Mouse (Mus musculus) stomach, postnatal 0 days (tissue): ENCODE measurements around the gene Gstt1. TPM values are rescaled to one million over a fixed set of nuclear protein-coding genes. Genes with fewer than 3 reads are reported as not detected.
A peak's percentile ranks its signal among the peaks of the same experiment; 100 is the strongest.

ENCODE experiments used
- ATAC-seq: fragments of 200-750 bp; cut with Nextera tagmentation; 2 replicates; pipeline ENCODE4 v1.8.0; 2017; ENCODE audit not compliant: low FRiP score, low TSS enrichment
- DNase-seq: peaks from one replicate; pipeline ENCODE4 v3.0.0-alpha.2; 2016; ENCODE audit warnings: low spot score
- H3K27ac ChIP-seq: fragments of 300-500 bp; sonication (generic); replicated peaks from 2 replicates; pipeline ENCODE4 v1.5.1; 2014; ENCODE audit warnings: mild to moderate bottlenecking, control low read depth
- H3K27me3 ChIP-seq: fragments of 300-500 bp; sonication (generic); 2 replicates; pipeline ENCODE4 v1.6.1; 2014; ENCODE audit warnings: low read length; ENCODE audit not compliant: control insufficient read depth, insufficient read depth
- H3K36me3 ChIP-seq: fragments of 300-500 bp; sonication (generic); 2 replicates; pipeline ENCODE4 v1.6.1; 2014; ENCODE audit warnings: low read length, mixed read lengths; ENCODE audit not compliant: control insufficient read depth, insufficient read depth
- H3K4me1 ChIP-seq: fragments of 300-500 bp; sonication (generic); replicated peaks from 2 replicates; pipeline ENCODE4 v1.6.1; 2014; ENCODE audit warnings: antibody characterized with exemption; ENCODE audit not compliant: control insufficient read depth, insufficient read depth
- H3K4me2 ChIP-seq: fragments of 300-500 bp; sonication (generic); replicated peaks from 2 replicates; pipeline ENCODE4 v1.6.1; 2014; ENCODE audit warnings: low read depth, mild to moderate bottlenecking, control low read depth, moderate library complexity
- H3K4me3 ChIP-seq: fragments of 300-500 bp; sonication (generic); 2 replicates; pipeline ENCODE4 v1.5.1; 2014; ENCODE audit warnings: low read depth, low read length, control low read depth
- H3K9ac ChIP-seq: fragments of 300-500 bp; sonication (generic); 2 replicates; pipeline ENCODE4 v1.6.1; 2014; ENCODE audit warnings: mild to moderate bottlenecking, low read length, control low read depth, mixed read lengths
- H3K9me3 ChIP-seq: fragments of 300-500 bp; sonication (generic); 2 replicates; pipeline ENCODE4 v1.6.1; 2016; ENCODE audit warnings: low read length; ENCODE audit not compliant: control insufficient read depth
- CTCF ChIP-seq: IDR thresholded peaks from 2 replicates; pipeline ENCODE4 v1.5.1; 2016; ENCODE audit warnings: antibody characterized with exemption, low read depth, mild to moderate bottlenecking, moderate library complexity
- EP300 ChIP-seq: optimal IDR thresholded peaks from 2 replicates; pipeline ENCODE3; 2016; ENCODE audit warnings: antibody characterized with exemption
- WGBS: fragments of 180-500 bp; shearing (Covaris S2); extraction: QIAGEN DNeasy Blood & Tissue Kit; methylation state at CpG from one replicate; pipeline ENCODE4 v1.1.7; 2014; 5-methylcytosine and 5-hydroxymethylcytosine counted together
- polyA plus RNA-seq: library from polyadenylated mRNA; unstranded; fragments of >200 nt; fragmentation: Nextera tagmentation; extraction: Ambion mirVana; gene quantifications from 2 replicates; pipeline ENCODE4 v1.2.1, GENCODE M21; 2015

Gstt1 gene
- polyA plus RNA-seq, 1 experiment from 2014 or later = 16.1 TPM

DNA sequence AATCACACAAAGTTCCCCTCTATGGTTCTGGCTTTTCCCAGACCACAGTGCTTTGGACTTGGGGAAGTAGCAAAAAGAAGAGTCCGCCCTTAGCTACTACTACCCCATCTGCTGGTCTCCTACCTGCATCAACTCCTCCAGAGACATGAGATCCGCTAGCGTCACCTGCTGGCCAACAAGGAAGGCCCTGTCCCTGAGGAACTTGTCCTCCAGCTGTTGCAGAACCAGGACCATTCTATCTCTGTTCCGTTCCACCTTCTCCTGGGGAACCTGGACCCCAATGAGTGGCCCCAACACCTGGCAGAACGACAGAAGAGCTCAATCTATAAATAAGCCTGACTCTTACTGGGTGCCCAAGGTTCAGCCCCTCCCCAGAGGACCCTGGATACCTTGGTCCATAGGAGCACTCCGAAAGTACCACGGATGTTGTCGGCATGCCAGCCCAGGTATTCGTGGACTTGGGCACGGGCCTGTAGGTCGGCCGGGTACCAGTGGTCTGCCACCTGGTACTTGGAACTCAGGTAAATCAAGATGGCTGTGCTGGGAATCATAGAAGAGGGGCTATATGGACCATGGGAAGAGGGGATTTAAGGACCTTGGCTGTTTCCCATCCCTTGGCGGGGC is 34.0 kb upstream of the Gstt1 start:
- DNase-seq (peak; percentile 88), ATAC-seq (peak; percentile 16; the same call in 1 of the 2 replicates)
- no peak for TF ChIP-seq EP300
- peak; percentile 94 for TF ChIP-seq CTCF
- WGBS = 71% methylated on average over 13 of the region's 13 CpGs
- no peak overlapping the region for H3K4me2 ChIP-seq
- H3K9me3 ChIP-seq = no peaks in the 10 kb centered on the region
- peaks cover 1% of the 10 kb centered on the region for H3K4me1 ChIP-seq
- no peak overlapping the region for H3K27ac ChIP-seq
- no peak overlapping the region for H3K4me3 ChIP-seq
- H3K9ac ChIP-seq = no peak overlapping the region
- no peaks in the 10 kb centered on the region for H3K27me3 ChIP-seq
- H3K36me3 ChIP-seq = no peaks in the 10 kb centered on the region

DNA sequence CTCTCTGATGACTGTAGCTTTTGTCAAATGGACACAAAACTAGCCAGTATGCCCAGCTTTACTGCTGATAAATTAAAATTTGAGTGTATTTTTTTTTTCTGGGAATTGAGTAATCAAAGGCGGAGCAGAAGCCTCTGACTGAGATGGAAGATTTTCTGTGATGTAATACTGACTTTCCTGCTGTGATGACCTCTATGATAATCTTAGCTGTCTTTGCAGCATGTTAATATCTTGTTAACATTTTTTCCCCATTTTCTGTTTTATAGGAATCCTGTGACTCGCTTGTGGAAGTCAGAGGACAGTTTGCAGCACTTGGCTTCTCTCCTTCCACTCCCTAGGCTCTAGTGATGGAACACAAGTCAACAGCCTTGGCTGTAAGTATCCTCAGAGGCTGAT is 31.9 kb upstream of the Gstt1 start:
- Histone ChIP-seq H3K36me3 (no peaks in the 10 kb centered on the region), H3K4me1 (peaks cover 2% of the 10 kb centered on the region; the same call in 1 of the 2 replicates), H3K27me3 (no peaks in the 10 kb centered on the region), H3K4me3 (no peak overlapping the region), H3K9ac (no peak overlapping the region), H3K9me3 (no peaks in the 10 kb centered on the region), H3K27ac (no peak overlapping the region), H3K4me2 (no peak overlapping the region)
- ATAC-seq (no peak), DNase-seq (no peak)
- TF ChIP-seq CTCF (no peak), EP300 (no peak)
- WGBS = 76% methylated on average over 2 of the region's 2 CpGs

DNA sequence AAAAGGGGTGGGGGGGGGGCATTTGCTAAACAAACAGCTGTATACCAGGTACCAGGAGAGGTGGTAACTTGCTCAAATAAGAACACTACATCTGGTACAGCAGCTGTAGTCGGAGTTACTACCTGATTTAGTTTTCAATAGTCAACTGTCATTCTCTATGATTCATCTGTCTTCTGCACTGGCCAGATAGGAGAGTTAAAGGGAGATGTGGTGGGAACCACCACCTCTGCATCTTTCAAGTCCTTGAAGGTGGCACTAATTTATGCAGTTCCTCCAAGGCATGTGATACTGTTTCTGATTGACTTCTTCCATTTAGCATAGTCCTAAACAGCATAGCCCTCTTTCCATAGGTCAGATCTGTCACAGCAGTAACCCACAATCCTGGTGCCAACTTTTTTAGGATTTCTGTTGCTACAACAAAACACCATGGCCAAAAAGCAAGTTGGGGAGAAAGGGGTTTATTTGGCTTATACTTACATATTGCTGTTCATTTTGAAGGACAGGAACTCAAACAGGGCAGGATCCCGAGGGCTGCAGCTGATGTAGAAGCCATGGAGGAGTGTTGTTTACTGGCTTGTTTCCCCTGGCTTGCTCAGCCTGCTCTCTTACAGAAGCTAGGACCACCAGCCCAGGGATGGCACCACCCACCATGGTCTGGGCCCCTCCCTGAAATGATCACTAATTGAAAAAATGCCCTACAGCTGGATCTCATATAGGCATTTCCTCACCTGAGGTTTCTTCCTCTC is 31.3 kb upstream of the Gstt1 start:
- no peak overlapping the region for H3K4me3 ChIP-seq
- H3K27ac ChIP-seq = no peak overlapping the region
- H3K9ac ChIP-seq = no peak overlapping the region
- H3K9me3 ChIP-seq = no peaks in the 10 kb centered on the region
- peaks cover 2% of the 10 kb centered on the region; the same call in 1 of the 2 replicates for H3K4me1 ChIP-seq
- H3K27me3 ChIP-seq = no peaks in the 10 kb centered on the region
- WGBS = 65% methylated on average over 2 of the region's 2 CpGs
- TF ChIP-seq CTCF (no peak), EP300 (no peak)
- DNase-seq (no peak), ATAC-seq (no peak)
- no peak overlapping the region for H3K4me2 ChIP-seq
- H3K36me3 ChIP-seq = no peaks in the 10 kb centered on the region

DNA sequence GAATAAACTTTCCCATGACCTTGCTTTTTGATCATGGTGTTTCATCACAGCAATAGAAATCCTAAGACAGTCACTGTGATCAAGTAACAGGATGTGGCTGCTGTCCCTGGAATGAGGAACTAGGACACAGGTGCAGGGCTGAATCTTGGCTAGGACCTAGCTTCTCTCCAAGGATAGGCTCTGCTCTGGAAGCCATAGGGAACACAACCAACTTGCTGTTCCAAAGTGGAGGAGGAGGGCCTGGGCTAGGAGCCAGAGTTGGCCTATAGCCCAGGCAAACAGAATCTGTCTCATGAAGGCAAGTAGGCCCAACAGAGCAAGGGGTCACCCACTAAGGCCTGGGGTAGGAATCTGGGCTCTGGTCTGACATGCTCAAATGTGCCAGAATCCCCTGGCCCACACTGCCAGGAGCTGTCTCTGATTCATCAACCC is 30.1 kb upstream of the Gstt1 start:
- Histone ChIP-seq H3K4me2 (no peak overlapping the region), H3K36me3 (no peaks in the 10 kb centered on the region), H3K4me3 (no peak overlapping the region), H3K9ac (no peak overlapping the region), H3K4me1 (0 out of 2 replicates have a peak, but pooled peaks cover 2% of the 10 kb centered on the region), H3K27ac (no peak overlapping the region), H3K9me3 (no peaks in the 10 kb centered on the region), H3K27me3 (no peaks in the 10 kb centered on the region)
- ATAC-seq = no peak
- DNase-seq = no peak
- TF ChIP-seq CTCF = no peak
- TF ChIP-seq EP300 = no peak

DNA sequence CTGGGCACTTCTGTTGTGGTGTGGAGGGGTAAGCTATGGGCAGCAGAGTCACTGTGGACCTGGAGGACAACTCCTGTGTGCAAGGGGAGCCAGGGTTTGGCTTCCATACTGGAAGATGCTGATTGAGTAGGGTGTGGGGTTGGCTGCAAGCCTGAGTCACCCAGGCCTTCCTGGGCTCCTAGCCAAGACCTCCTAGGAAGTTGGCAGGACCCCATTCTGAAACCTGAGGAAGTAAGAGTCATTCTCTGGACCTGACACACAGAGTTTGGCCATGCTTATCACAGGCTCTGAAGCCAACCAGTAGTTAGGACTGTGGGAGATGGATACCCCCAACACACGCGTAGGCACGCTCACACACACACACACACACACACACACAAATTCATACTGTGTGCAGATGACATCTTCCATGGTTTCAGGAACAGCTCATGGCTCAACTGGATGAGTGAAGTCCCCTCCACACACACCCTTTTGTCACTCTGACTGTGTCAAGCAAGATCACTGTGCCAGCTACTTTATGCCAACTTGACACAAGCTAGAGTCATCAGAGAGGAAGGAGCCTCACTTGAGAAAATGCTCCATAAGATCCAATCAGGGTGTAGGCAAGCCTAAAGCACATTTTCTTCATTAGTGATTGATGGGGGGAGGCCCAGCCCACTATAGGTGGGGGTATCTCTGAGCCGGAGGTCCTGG is 29.4 kb upstream of the Gstt1 start:
- no peaks in the 10 kb centered on the region for H3K27me3 ChIP-seq
- H3K9ac ChIP-seq = no peak overlapping the region
- H3K4me3 ChIP-seq = no peak overlapping the region
- H3K4me1 ChIP-seq = 0 out of 2 replicates have a peak, but pooled peaks cover 2% of the 10 kb centered on the region
- H3K27ac ChIP-seq = no peak overlapping the region
- WGBS = 83% methylated on average over 4 of the region's 4 CpGs
- TF ChIP-seq CTCF = no peak
- TF ChIP-seq EP300 = no peak
- H3K4me2 ChIP-seq = no peak overlapping the region
- DNase-seq (peak; percentile 65), ATAC-seq (peak; percentile 43)
- no peaks in the 10 kb centered on the region for H3K9me3 ChIP-seq
- H3K36me3 ChIP-seq = no peaks in the 10 kb centered on the region
